Mouse (Mus musculus): ENCODE results near the gene Ndufb2.

The Ndufb2 gene

DNA sequence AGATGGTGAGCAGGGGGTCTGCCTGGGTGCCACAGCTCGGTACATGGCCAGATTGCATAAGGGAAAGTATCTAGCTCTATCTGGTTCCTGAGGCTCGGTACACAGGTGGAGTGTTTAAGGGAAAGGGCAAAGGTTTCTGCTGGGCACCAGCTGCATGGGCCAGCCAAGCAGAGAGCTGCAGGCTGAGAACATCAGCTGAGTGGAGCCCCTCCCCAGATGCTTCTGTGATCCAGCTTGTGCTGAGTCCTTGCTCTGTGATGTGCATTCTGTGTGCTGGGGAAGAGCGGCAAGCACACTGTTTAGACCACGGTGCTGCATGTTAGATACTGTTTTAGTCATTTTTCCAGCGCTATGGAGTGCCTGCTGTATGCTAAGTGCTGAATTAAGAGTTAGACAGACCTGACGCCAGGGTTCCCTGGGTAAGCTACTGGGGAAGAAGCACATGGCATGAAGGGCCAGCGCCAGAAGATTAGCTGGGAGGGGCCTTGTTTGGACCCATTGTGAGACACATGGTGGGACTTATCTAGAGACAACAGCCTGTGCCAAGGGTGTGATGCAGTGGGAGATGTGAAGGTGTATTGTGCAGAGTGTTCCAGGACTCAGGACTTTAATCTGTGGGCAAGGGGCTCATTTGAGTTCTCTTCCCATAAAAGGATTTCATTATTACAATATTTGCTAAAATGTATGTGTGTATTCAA, 11.1 kb upstream of the Ndufb2 start:
- DNase-seq = no peak

DNA sequence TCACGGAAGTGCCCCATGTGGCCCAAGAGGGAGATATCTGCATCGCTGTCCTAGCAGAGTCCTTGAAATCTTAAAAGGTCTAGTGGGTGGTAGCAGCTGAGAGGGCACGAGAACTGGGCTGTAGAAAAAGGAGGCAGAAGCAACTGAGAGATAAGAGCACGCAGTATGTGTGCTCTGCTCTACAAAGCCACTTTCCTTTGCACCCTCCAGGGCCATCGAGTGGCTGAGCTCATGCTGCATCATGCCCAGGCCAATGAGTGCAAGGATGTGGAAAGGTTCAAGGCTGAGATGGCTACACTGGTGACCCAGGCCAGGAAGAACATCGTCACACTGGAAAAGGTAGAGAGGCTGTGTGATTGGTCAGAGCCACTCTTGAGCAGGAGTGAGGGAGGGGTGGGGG, 6.9 kb upstream of the Ndufb2 start, which contains the start of gene Gm42420:
Gm42420 (plus strand) TSS at position 237 of the 400 bp plus-strand sequence.
- DNase-seq = no peak

DNA sequence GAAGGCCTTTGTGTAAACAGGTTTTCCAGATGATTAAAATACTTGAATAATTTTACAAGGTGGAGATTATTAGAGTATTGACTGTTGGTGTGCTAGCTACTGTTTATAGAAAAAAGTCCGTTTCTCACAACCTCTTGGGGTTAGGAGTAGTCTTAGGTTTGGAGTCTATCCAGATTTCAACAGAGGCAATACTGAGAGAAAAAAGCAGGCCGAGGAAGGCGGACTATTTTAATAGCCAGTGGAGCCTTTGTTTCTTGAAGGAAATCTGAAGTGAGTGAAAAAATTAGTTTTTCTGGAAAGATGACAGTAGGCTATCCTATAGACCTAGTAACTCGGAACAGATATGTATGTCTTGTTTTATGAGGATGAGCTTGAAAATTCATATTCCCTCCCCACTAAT, 893 bp upstream of the Ndufb2 start:
- DNase-seq = no peak

DNA sequence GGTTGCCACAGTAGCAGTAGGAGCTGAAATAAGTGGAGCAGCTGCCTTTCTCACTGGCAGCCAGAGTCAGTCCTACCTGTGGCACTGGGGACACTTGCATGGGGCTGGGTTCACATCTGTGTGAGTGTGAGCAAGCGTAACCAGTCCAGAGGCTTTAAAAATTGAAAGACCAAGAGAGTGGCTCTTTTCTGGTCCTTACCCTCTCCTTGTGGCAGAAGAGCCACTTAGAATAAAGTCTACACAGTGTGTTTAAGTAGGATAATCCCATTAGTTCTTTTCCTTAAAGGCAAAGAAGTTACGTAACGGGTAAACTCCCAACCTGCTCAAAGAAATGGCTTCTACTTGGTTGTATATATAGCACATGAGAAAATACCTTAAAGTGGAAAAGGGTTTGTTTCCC, 8.5 kb downstream of the Ndufb2 start:
- no peak for DNase-seq

DNA sequence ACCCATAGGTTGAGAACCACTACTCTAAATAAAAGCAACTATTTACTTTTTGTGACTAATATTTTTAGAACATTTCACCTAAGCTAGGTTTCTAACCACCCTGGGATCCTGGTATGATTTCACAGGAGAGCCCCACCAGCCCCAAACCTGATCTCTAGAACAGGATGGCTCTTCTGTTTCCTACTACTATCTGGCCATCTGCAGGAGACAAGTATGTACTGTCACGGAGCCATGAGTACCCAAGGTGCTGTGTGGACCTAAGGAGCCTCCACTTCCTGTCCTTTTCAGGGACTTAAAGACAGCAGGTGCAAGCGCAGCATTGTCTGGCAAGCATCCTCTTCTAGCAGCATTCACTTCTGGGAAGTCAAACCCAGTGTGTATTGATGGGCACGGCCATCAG, 9.5 kb downstream of the Ndufb2 start:
- DNase-seq = no peak

DNA sequence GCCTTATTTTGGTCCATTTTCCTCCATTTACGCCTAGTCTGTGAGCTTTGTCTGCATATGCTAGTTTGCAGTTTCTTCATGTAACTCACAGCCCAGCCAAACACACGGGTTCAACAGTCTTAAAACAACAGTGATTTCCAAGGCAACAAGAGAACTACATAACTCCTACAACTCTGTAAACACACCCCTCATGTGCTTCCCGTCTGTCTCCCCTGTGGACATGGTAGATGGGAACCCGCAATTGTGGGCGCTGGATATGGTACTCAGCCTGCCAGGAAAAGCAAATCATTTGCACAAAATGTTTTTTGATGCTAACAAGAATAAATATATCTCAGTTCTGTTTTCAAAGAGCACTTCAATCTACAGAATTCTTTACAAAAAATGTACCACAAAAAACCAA, 12.2 kb downstream of the Ndufb2 start:
- DNase-seq = no peak

DNA sequence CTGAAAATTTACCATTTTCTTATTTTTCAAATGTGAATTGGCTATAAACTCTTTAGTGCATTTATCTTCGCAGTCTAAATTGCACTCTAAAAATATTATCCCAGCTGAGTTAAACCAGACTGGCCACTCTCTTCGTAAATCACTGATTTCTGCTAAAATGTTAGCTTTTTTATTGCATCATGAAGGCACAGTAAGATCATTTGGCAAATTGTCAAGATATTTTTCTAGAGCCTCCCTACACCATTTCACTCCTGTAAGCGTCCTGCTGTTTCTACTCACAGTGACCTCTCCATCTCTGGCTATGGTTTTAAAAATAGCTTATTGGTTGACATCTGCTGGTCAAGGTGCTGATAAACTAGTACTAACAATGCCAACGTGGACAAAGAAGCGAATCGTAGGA, 13.7 kb downstream of the Ndufb2 start:
- DNase-seq = no peak

DNA sequence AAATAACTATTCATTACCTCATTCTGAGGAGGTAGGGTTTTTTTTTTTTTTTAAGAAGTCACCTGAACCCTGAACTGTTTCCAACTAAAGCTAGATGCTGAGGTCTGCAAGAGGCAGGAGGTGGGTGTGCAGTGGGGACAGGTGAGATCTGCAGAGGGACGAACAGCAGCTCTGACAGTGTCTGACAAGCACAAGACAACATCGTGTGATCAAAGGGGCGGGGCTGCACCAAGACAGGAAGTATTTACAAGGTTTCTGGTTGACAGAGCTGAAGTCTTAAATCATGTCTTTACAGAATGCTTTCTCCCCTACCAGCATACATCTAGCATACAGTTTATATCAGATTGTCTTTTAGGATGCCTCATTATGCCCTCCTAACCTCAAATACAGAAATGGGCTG, 14.5 kb downstream of the Ndufb2 start:
- DNase-seq = peak; percentile 14 to 15

DNA sequence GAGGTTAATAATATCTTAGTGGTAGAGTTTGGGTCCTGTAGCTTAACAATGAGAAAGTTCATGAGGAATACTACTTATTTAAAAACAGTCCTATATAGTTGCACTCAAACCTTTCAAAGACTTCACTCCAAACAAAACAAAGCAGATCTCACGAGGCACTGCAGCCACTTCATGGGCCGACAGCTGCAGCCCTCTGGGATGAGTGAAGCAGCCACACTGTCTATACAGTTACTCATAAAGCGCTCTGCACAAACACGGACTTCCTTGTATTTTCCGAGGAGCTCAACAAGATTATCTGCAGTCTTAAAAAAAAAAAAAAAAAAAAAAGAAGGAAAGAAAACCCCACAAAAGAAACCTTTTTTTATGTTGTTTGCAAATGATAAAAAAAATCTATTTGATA, 15.0 kb downstream of the Ndufb2 start:
- no peak for DNase-seq

DNA sequence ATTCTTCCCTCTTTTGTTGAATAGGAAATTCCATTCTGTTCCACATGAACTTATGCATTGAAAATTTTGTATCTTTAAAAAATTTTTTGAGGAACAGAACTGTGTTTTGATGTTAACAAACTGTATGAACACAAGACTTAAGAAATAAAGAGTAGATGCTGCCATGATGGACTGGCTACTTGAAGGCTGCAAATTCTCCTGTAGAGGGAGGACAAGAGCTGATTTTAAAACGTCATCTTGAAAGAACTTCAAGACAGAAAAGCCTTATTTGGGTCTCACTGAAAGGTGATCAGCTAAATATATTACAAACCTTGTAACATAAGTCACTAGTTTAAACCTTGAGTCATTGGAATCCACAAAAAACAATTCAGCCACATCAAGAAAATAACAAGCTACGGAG, 17.8 kb downstream of the Ndufb2 start:
- DNase-seq = no peak

DNA sequence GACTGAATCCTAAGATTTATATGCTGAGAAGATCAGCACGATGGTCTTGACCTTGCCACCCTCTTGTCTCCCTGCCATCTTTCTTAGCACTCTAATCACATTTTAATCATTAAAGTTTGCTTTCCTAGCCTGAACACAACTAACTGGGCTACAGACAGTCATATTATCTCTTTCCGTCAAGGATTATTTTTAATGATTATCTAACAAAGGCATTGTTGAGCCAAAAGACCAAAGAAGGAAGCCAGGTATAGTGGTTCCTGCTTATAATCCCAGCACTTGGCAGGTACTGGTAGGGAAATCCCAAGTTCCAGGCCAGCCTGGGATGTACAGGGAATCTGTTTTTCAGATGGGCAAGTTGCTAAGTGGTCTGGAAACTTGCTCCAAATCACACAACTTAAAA, 18.9 kb downstream of the Ndufb2 start:
- no peak for DNase-seq

Measured in thymus, adult 18-20 months (tissue).